Mouse (Mus musculus) T-helper 2 cell (primary cell): ENCODE data around the gene Clpsl2.
"Not testable (repeated sequence)": the region's sequence is repeated elsewhere in the genome, so short reads cannot be mapped to it uniquely, and the experiment has no call there.

Experiments used
- in situ Hi-C: fragments of 300-600 bp; cut with MboI, MseI; formaldehyde crosslinking; loops from one replicate; pipeline ENCODE4 v1.15.1; 2025; ENCODE audit warnings: high pct_unique_total_duplicates

The Clpsl2 gene

DNA sequence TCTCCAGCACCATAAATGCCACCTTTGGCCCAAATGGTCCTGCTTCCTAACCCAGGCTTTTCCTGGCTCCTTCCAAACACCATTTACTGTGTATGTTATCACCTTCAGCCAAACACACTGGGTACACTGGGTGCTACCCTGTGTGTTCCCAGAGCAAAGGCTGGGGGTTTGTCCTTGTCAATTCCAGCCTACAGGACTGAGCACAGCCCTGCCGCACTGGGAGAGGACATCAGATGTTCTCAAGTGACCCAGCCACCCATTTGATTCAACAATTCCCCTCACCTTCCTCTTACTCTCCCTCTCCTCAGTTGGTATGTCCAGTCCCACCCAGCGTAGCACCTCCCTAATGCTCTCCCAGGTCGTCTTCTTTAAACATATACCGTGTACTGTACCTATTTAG, 28.6 kb upstream of the Clpsl2 start:
- in situ Hi-C loops = no loop called here

DNA sequence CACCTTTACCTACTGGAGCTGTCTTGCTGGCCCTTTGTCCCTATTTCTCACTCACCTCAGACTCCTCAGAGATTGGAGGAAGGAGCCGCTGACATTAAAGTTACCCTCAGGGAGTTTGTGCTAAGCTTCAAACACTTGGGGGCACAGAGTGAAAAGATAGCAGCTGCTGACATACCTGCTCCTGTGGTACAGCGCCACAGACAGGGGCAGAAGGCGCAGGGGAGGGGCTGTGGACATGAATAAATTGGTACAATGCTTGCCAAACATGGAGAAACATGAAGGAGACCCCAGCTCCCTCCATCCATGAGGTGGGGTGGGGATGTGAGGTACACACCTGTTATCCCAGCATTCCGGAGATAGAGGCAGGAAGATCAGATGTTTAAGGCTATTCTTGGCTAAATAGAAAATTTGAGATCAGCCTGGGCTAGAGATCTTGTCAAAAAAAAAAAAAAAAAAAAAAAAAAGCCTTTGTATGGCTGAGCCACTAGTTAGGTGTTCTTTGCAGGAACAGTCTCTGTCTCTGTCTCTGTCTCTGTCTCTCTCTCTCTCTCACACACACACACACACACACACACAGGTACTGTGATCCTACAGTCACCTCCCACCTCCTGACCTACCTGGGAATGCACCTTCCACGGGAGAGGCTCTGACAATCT, 28.0 kb upstream of the Clpsl2 start:
- in situ Hi-C loops = no loop called here

DNA sequence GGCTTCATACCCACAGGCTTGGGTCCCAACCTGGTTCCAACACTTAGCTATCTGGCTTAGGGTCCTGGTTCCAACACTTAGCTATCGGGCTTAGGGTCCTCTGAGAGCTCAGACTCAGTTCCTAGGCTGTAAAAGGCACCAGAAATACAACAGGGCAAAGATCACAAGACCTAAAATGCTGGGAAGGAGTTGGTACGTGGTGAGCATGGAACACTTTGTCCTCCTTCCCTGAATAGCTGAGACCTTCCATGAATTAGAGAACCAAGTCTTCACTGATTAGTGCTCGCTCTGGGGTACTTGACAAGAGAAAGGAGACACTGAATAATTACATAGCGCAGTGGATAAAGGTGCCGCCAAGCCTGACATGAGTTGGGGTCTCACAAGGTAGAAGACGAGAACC, 27.3 kb upstream of the Clpsl2 start:
- in situ Hi-C loops = no loop called here

DNA sequence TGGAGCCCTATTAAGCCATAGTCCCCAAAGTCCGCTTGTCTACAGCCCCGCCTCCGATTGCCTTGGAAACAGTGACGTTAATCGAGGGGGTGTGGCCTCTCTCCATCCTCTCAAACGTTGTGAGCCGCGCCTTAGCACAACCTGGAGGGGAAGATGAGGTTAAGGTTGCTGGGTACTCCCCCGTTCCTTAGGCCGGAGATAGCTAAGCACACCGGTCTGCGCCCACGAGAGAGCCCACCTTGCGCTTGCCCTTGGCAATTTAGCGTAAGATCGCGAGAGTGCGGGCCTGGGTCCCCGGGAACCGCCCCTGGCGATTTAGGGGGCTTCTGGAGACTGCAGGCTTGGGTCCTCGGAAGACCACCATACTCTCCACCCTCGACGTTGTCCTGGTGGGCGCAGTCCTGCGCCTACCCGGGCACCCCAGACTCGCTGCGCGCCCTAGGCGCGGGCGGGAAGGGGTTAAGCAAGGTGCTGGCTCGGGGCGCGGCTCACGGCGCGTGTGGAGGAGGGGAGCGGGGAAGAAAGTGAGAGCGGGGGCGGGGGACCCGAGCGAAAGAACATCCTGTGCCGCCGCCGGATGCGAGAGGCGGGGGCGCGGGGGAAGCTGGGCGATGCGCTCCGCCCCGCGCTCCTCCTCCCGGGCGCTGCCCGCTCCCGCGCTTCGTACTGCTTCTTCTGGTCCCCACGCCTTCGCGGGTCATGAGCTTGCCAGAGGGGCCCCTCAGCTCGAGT, 26.4 kb upstream of the Clpsl2 start:
- in situ Hi-C loops = no loop called here

DNA sequence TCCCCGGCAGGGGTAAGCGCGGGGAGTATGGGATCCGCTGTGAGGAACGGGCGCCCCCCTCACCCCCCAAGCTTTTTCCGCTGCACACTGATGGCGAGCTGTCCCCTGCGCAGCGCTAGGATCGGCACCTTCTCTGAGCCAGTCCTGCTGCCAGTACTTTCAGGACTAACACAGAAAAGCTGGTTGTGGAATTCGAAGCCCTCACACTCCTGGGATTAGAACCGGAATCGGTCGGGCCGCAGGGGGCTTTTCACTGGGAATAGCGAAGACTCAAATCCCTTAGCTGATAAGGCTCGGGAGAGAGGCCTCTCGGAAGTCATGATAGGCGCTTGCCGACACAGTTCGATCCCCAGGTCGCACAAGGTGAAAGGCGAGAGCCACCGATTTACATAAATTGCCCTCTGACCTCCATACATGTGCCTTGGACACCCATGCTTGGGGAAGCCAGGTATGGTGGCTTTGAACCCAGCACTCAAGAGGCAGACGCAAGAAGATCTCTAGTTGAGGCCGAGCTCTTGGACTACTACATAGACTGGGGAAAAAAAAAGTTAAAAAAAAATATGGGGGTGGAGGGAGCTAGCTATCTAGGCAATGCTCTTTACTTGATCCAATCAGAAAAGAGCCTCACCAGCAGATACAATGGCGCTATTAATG, 25.7 kb upstream of the Clpsl2 start:
- in situ Hi-C loops = no loop called here

DNA sequence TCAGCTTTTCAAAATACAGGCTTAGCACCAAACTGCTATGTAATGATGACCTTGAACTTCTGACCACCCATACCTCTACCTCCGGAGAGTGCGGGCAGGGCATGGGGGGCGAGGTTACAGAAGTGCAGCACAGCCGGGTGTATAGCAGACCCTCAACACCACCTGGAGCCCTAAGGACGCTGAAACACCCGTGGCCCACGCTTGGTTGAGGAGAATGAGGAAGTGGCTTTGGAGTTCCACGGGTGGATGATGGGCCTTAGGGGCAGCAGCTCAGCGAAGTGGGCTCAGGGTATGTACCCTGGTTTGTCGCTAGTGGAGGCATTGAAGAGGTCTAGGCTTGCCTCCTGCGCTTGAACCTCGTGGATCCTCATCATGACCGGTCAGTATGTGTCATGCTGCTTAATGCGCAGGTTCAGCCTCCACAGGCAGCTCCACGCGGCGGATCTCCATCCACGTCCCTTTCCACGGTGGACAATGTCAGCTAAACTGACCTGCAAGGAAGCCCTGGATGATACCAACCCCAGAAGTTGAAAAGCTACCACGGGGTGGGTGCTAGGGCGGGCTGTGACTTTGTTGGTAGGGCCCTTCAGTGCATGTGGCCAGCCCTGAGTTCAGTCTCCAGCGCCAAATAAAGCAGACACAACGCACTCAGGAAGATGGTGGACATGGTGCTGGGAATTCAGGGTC, 25.1 kb upstream of the Clpsl2 start:
- in situ Hi-C loops = no loop called here

DNA sequence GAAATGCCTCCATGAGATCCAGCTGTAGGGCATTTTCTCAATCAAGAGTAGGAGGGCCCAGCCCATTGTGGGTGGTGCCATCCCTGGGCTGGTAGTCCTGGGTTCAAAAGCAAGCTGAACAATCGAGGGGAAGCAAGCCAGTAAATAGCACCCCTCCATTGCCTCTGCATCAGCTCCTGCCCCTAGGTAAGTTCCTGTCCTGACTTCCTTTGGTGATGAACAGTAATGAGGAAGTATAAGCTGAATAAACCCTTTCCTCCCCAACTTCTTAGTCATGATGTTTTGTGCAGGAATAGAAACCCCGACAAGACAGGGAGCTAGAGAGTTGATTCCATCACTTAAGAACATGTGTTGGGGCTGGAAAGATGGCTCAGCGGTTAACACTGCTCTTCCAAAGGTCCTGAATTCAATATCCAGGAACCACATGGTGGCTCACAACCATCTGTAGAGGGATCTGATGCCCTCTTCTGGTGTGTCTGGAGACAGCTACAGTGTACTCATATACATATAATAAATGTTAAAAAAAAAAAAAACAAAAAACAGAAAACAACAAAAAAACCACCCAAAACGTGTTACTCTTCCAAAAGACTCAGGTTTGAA, 24.3 kb upstream of the Clpsl2 start:
- in situ Hi-C loops = loop anchor here (5.0 kb wide), 2 partner anchors 53 to 703 kb away; partner anchors contain the start of gene D17Wsu92e

DNA sequence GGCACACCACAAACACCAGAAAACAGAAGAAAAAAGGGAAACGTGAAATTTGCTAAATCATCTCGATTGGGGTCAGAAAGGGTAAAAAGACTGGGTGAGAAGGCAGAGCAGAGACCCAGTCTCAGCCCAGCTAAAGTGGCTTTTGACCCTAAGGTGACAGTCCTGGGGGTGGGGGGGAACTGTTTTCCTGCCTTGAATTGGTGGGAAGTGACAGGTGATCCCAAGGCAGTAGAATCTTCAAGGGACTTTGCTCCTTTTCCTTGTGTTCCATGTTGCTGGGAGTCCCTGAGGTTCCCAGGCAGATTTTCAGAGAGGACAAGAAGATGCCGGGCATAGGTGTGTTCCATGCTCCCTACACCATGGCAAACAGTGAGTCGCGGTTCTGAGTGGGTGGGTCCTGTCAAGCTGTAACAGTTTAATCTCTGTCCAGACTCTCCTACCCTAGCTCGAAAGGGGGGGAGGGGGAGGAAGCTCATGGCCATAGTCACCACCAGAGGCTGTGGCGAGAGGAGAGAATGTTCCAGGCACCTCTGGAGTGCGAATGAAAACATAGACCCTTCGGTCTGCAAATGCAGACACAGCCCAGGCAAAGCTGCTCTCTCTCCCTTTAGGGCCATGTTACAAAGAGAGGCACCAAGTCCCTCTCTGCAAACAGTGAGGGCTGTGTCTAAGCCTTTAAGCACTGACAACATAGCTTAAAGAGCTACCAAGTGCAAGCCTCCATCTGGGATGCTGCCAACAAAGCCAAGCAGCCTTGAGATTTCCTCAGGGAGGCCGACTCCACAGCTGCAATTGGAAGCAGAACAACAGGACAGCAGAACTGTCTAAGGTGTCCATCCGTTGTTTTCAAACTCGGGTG, 21.8 kb upstream of the Clpsl2 start:
- in situ Hi-C loops = loop anchor here (5.0 kb wide), 2 partner anchors 55 to 705 kb away; partner anchors contain the start of gene D17Wsu92e

DNA sequence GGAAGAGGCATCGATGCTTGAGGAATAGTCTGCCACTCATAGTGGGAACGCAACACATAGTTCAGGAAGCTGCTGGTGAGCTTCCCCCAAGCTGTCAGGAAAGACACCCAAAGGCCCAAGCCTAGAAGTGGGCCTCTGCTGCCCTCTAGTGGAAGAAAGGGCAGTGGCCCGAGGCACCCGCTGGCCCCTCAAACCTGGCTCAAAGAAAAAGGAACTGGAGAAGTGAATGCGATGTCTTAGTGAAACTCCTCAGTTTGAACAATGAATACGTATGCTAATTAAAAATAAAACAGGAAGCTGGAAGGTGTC, 21.2 kb upstream of the Clpsl2 start:
- in situ Hi-C loops = loop anchor here (5.0 kb wide), 2 partner anchors 56 to 706 kb away; partner anchors contain the start of gene D17Wsu92e

DNA sequence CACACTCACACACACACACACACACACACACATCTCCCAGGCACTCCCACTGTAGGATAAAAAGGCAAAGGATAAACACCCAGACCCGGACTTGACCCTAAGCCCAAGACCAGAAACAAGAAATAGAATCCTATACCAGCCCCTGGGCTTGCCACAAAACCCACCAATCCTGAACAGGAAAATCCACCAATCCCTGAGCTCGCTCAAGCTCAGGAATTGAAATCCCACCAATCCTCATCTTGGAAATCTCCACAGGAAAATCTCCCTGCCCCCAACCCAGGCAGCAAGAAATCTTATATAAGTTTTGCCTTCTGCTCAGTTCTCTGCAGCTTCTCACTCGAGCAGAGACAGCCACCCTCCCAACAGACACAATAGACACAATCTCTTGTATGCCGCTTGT, 20.1 kb upstream of the Clpsl2 start:
- in situ Hi-C loops = loop anchor here (5.0 kb wide), 2 partner anchors 57 to 707 kb away; partner anchors contain the start of gene D17Wsu92e

DNA sequence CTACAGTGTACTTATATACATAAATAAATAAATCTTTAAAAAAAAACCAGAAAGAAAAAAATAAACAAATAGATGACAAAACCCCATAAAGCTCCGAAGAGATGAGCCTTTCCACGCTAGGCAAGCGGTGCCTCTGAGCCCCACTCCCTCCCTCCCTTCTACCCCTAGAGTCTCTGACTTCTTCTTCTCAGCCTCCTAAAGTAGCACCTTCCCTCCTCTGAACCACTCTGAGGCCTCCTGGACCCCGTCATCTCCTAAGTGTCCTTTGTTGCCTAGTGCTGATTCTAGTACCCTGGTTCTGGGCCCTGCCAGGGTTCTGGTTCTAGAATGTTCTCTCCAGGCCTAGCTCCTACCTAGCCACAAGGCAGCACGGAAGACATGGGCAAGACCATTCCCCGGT, 18.7 kb upstream of the Clpsl2 start, which contains the start of gene Armc12:
Armc12 (plus strand) TSS at position 301 of the 400 bp plus-strand sequence.
- in situ Hi-C loops = loop anchor here (10.0 kb wide), 1 partner anchor 146 kb away; no protein-coding TSS in a partner anchor

DNA sequence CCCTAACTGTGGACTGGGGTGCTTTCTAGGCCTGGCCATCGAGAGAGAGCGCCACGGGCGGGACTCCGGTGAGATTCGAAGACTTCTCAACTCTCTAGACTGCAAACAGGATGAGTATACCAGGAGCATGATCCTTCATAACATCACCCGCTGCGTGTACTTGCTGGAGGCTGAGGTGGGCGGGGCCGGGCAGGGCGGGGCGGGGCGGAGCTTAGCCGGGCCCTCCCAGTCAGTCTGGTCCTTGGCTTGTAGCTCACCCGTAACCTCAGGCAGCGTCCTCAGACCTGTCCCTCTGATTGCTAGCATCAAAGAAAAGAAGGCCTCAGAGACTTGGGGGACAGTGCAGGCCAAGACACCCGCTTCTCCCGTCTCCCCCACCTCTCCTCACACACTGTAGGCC, 17.3 kb upstream of the Clpsl2 start:
- in situ Hi-C loops = loop anchor here (10.0 kb wide), 1 partner anchor 147 kb away; no protein-coding TSS in a partner anchor

DNA sequence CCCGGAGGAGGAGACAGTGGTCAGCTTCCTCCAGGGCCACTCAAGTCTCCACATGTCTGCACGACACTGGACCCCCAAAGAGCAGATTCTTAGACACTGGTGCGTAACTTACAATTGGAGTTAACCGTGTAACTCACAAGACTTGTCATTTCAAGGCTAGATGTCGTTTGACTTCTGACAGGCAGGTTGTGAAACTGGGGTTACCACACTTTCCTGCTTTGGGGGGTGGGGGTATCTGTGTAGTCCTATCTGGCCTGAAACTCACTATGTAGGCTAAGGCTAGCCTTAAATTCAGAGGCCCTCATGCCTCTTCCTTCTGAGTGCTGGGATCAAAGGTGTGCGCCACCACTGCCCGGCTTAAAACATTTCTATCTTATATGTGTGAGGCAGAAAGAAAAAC, 16.7 kb upstream of the Clpsl2 start:
- in situ Hi-C loops = loop anchor here (10.0 kb wide), 1 partner anchor 148 kb away; no protein-coding TSS in a partner anchor

DNA sequence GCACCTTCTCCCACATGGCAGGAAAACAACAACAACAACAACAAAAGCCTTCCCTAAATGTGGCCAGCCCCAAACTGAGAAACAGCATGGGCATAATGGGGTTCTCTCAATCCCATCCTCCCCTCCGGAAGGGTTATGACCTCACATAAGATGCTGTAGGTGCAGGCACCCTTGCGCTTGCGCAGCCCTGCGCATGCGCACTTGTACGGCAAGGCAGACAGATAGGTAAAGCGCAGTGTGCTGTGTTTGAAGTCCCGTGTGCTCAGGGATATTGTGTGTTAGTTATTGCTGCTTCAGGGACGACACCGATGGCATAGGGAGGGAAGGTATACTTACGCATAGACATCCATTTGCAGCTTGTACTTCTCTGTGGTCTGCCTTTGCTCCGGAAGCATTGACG, 15.9 kb upstream of the Clpsl2 start:
- in situ Hi-C loops = loop anchor here (10.0 kb wide), 1 partner anchor 149 kb away; no protein-coding TSS in a partner anchor

DNA sequence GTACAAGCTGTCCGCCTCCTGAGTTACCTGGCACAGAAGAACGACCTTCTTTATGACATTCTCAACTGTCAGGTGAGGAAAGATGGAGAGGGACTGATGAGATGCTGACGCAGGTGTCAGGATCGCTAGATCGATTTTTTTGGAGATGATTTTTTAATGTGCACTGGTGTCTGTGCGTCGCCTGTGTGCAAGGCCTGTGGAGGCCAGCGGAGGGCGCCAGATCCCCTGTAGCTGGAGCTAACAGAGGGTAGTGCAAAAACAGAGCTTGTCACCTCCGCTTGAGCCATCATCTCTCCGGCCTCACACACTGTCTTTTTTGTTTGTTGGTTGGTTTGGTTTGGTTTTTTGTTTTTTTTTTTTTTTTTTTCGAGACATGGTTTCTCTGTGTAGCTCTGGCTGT, 11.3 kb upstream of the Clpsl2 start:
- in situ Hi-C loops = loop anchor here (10.0 kb wide), 1 partner anchor 153 kb away; no protein-coding TSS in a partner anchor

DNA sequence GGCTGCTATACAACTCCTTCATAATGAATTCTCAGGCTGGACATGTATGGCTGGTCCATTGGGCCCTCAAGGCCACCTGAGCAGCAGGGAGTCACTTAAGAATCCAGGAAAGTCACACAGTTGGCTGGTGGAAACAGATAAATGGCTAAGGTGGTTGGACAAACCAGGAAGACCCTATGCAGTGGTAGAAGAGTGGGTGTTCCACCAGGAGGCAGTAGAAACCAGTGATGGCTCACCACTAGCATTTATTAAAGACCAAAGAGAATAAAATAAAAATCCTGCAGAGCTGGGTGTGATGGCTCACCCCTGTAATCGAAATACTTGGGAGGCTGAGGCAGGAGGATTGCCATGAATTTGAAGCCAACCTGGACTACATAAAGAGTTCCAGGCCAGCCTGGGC, 2.3 kb upstream of the Clpsl2 start:
- in situ Hi-C loops = no loop called here

DNA sequence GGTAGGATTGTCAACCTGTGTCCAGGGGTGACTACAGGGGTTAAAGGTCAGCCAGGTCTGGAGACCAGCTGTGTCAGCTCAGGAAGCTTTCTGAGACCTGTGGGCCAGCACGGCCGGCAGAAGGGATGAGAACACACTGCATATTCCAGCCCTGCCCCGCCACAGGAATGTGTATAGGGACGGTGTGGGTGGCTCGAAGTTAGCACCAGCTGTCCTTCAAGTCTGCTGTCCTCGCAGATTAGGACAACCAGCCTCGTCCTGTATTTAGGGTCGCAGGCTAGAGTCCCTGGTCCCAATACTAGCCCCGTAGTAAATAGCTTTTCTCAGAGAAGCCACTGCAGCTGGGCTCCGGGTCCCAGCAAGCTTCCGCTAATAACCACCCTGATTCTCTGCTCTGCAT, 661 bp upstream of the Clpsl2 start:
- in situ Hi-C loops = no loop called here

DNA sequence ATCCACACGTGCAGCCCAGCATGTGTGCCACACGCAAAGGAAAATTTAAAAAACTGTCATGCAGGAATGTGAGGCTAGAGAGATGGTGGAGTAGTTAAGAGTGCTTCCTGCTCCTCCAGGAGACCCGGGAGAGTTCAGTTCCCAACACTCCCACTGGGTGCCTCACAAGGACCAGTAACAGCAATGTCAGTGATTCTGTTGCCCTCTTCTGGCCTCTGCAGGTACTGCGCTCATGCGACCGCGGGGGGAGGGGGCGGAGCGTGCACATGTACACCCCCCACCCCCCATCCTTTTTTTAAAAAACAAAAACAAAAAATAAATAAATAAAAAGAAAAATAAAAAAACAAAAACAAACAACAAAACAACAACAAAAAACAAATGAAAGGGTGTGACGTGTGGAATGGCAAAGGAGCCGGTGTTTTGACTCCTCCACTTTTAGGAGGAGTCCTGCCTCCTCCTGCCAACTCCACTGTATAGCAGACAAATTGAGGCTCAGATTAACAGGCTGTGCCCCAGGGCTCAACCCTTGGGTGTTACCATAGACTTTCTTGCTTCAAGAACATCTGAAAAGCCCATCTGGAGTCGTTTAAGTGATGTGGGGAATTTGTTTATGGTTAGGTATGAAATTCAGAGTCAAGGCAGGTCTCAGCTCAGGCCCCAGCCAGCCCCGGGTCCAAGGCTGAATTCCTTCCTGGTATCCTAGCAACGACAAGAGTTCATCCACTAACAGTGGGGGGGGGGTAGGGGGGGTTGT, 4.0 kb downstream of the Clpsl2 start:
- in situ Hi-C loops = no loop called here

DNA sequence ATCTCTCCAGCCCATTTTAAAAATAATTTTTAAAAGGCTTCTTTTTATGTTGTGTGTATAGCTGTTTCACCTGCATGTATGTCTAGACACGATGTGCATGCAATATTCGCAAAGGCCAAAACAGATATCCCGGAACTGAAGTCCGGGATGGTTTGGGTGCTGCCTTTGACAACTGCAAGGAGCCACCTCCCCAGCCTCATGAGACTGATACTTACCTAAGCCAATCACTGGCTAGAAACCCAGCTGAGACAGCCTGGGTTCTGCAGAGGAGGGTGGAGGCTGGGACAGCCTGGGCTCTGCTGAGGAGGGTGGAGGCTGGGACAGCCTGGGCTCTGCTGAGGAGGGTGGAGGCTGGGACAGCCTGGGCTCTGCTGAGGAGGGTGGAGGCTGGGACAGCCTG, 4.8 kb downstream of the Clpsl2 start:
- in situ Hi-C loops = not testable (repeated sequence)
